Mouse (Mus musculus): Measurements from ENCODE around the gene Pnpo. TPM values are rescaled to one million over a fixed set of nuclear protein-coding genes. Genes with fewer than 3 reads are reported as not detected.

The Pnpo gene
- polyA plus RNA-seq (2014; fragmentation: Nextera tagmentation; extraction: Ambion mirVana), result 26.0 and 29.5 TPM in 2 replicates

DNA sequence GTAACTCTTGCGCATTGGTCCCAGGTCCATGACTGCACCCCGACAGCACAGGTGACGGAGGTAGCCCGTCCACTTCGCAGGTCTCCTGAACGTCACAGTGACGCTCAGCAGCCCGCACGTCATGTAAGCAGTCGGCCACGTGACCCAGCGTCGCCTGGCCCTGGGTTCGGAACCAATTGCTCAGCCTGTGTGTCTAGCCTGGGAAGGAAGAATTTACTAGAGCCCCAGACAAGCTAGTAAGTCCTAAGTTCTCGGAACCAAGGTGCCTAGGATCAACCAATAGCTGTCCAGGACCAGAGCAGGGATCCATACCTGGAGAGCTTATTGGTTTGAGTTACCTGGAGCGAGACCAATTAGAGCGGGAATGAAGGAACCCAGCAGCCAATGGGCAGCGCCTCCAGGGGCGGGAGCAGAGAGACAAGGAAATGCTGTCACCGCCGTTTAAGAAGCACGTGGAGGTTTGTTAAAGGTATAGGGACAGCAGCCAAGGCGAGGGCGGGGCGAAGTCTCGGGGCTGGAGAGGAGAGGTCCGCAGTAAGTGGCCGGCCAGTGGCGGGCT, at the start of gene Pnpo:
Gene Pnpo, minus strand, starts transcription at position 241 of the 559 bp plus-strand sequence.
- Histone ChIP-seq H3K9ac (ENCODE audit: low read depth, low read length) (peak within 1 kb of the TSS; percentile 32; the same call in 1 of the 2 replicates), H3K4me3 (ENCODE audit: low read depth, low read length) (peak within 1 kb of the TSS; percentile 45), H3K4me2 (replicated peaks; ENCODE audit: low read depth, low read length) (peak within 1 kb of the TSS; percentile 89), H3K36me3 (ENCODE audit: control insufficient read depth, insufficient read depth, low read length) (no peaks in the 10 kb centered on the region), H3K27ac (ENCODE audit: low read depth, low read length) (no peak within 1 kb of the TSS), H3K27me3 (ENCODE audit: control insufficient read depth, insufficient read depth, low read length) (no peaks in the 10 kb centered on the region), H3K4me1 (replicated peaks; ENCODE audit: control insufficient read depth, insufficient read depth, low read length) (no peaks in the 10 kb centered on the region; the same call in 1 of the 2 replicates), H3K9me3 (ENCODE audit: control insufficient read depth, low read length) (no peaks in the 10 kb centered on the region)
- DNase-seq (ENCODE audit: low spot score), result peak; percentile 86
- peak; percentile 96 for ATAC-seq (ENCODE audit: low FRiP score)
- WGBS, result 1% methylated on average over 29 of the region's 29 CpGs

DNA sequence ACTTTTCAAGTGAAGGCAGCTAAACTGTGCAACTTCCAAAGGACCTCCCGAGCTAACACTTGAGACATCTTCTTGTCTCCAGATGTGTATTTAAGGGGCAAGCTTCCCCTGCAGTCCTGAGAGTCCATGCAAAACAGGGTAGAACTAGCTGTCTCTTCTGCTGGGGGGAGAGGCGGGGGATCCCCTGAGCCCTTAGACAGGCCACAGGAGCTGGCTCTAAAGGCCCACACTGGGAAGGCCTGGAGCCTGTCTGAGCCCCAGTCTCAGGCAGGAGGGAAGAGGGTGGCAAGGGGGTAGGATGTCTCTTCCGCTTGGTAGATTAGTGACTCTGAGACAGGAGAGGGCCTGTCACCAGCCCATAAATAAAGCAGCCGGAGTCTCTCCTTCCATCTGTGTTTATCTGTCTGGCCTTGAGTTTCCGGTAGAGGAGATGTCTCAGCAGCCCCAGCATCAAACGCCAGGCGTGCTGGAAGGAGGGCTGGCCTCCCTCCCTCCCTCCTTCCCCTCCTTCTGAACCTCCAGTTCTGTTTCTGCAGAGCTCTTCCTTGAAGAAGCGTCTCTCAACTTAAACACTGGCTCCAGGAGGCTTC, 49.0 kb upstream of the Pnpo start:
- H3K9me3 ChIP-seq (ENCODE audit: control insufficient read depth, low read length), result no peaks in the 10 kb centered on the region
- H3K4me2 ChIP-seq (replicated peaks; ENCODE audit: low read depth, low read length), result no peak overlapping the region
- H3K36me3 ChIP-seq (ENCODE audit: control insufficient read depth, insufficient read depth, low read length), result no peaks in the 10 kb centered on the region
- DNase-seq (ENCODE audit: low spot score) (no peak), ATAC-seq (ENCODE audit: low FRiP score) (no peak)
- peaks cover 11% of the 10 kb centered on the region for H3K4me1 ChIP-seq (replicated peaks; ENCODE audit: control insufficient read depth, insufficient read depth, low read length)
- no peak overlapping the region for H3K27ac ChIP-seq (ENCODE audit: low read depth, low read length)
- H3K4me3 ChIP-seq (ENCODE audit: low read depth, low read length), result no peak overlapping the region
- WGBS, result 43% methylated on average over 8 of the region's 8 CpGs
- no peak overlapping the region for H3K9ac ChIP-seq (ENCODE audit: low read depth, low read length)
- H3K27me3 ChIP-seq (ENCODE audit: control insufficient read depth, insufficient read depth, low read length), result 0 out of 2 replicates have a peak, but pooled peaks cover 9% of the 10 kb centered on the region

DNA sequence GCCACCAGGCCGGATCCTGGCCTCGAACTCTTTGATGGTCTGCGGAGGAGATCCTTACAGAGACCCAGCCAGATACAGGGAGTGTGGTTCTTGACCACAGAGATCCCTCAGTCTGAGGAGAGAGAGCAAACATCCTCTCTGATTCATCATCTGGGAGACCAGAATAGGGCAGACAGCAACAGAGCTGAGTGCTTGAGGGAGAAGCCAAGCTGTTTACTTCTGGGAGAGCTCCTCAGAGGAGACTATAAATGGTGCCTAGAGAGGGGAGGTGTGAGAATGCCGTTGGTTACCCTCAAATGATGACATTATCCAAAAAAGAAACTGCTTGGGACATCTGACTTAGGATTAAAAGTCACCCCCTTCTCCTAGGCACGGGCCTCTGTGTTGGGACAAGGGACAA, 47.7 kb upstream of the Pnpo start:
- no peak overlapping the region for H3K27ac ChIP-seq (ENCODE audit: low read depth, low read length)
- H3K27me3 ChIP-seq (ENCODE audit: control insufficient read depth, insufficient read depth, low read length), result peaks cover 12% of the 10 kb centered on the region; the same call in 1 of the 2 replicates
- H3K4me1 ChIP-seq (replicated peaks; ENCODE audit: control insufficient read depth, insufficient read depth, low read length), result peaks cover 4% of the 10 kb centered on the region; the same call in 1 of the 2 replicates
- H3K9me3 ChIP-seq (ENCODE audit: control insufficient read depth, low read length), result no peaks in the 10 kb centered on the region
- H3K36me3 ChIP-seq (ENCODE audit: control insufficient read depth, insufficient read depth, low read length), result no peaks in the 10 kb centered on the region
- no peak for ATAC-seq (ENCODE audit: low FRiP score)
- 77% methylated on average over 5 of the region's 5 CpGs for WGBS
- H3K4me3 ChIP-seq (ENCODE audit: low read depth, low read length), result no peak overlapping the region
- no peak for DNase-seq (ENCODE audit: low spot score)
- H3K4me2 ChIP-seq (replicated peaks; ENCODE audit: low read depth, low read length), result no peak overlapping the region
- H3K9ac ChIP-seq (ENCODE audit: low read depth, low read length), result no peak overlapping the region

DNA sequence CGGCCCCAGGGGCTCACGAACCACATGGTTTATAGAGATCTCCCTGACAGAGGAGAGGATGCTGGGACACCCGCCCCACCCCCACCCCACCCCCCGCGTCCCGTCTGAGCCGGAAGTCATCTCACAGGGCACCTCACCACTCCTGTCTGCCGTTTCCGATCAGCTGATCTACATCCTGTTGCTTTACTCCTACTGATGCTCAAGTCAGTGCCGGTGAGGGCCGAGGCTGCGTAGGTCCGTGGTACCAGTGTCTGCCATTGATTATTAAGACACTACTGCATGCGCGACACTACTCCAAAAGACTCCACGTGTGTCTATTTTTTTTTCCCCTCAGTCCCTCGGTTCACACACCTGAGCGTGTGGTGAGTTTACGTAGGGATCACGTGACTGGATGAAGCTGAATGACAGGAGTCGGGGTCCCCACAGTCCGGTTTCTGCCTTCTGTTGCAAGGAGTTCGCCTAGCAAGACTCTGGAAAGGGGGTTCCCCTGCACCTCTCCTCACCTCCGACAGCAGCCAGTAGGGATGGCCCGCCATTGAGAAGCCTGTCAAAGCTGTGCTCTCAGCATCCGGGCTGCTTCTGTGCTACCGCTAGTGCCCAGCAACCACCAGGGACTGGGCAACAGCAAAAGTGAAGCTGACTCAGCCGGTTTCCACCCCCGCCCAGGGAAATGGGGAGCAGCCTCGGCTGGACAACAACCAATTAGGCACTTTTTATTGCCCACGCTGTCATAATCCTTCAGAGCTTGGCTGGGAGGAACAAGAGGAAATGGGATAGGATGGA, 44.3 kb upstream of the Pnpo start:
- Histone ChIP-seq H3K9ac (ENCODE audit: low read depth, low read length) (no peak overlapping the region), H3K4me3 (ENCODE audit: low read depth, low read length) (no peak overlapping the region), H3K36me3 (ENCODE audit: control insufficient read depth, insufficient read depth, low read length) (no peaks in the 10 kb centered on the region), H3K4me1 (replicated peaks; ENCODE audit: control insufficient read depth, insufficient read depth, low read length) (no peaks in the 10 kb centered on the region), H3K27ac (ENCODE audit: low read depth, low read length) (no peak overlapping the region), H3K4me2 (replicated peaks; ENCODE audit: low read depth, low read length) (peak overlapping the region; percentile 38), H3K27me3 (ENCODE audit: control insufficient read depth, insufficient read depth, low read length) (peaks cover 16% of the 10 kb centered on the region), H3K9me3 (ENCODE audit: control insufficient read depth, low read length) (no peaks in the 10 kb centered on the region)
- 9% methylated on average over 31 of the region's 31 CpGs for WGBS
- ATAC-seq (ENCODE audit: low FRiP score) (no peak), DNase-seq (ENCODE audit: low spot score) (peak; percentile 29)

DNA sequence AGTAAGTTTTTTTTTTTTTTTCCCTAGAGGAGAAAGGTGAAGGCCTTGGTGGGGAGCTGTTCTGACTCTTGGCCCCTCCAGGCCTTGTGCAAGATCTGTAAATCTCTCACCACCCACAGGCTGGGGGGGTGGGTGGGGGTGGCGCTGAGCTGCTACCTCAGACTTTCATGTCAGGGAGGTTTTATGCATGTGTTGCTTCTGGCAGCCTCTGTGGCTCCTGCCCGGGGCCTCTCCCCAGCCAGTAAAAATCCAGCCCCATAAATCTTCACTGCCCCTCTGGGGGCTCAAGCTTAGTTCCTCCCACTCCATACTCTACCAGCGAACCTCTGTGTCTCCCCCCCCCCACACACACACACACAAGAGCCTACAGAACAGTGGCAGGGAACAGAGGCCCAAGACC, 42.7 kb upstream of the Pnpo start:
- Histone ChIP-seq H3K36me3 (ENCODE audit: control insufficient read depth, insufficient read depth, low read length) (no peaks in the 10 kb centered on the region), H3K4me1 (replicated peaks; ENCODE audit: control insufficient read depth, insufficient read depth, low read length) (0 out of 2 replicates have a peak, but pooled peaks cover 2% of the 10 kb centered on the region), H3K4me2 (replicated peaks; ENCODE audit: low read depth, low read length) (no peak overlapping the region), H3K27ac (ENCODE audit: low read depth, low read length) (no peak overlapping the region), H3K4me3 (ENCODE audit: low read depth, low read length) (no peak overlapping the region), H3K27me3 (ENCODE audit: control insufficient read depth, insufficient read depth, low read length) (peaks cover 16% of the 10 kb centered on the region), H3K9me3 (ENCODE audit: control insufficient read depth, low read length) (no peaks in the 10 kb centered on the region), H3K9ac (ENCODE audit: low read depth, low read length) (no peak overlapping the region)
- WGBS, result 42% methylated on average over 3 of the region's 3 CpGs
- DNase-seq (ENCODE audit: low spot score) (no peak), ATAC-seq (ENCODE audit: low FRiP score) (no peak)

DNA sequence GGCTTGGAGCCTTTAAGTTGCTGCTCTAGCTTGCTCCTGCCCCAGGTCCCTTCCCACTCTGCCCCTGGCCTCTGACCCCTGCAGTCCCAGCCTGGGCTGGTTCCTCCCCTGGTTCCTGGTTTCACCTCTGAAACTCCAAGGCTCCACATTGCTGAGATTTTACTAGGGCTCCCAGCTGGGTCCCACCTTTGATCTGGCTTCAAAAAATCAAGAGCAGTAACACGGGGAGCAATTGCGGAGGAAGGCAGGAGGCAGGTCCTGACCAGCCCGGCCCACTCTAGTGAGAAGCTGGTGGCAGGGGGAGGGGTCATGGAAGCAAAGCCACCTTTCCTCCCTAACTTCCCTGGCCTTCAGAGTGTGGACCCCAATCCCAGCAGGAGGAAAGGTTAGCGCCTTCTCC, 41.1 kb upstream of the Pnpo start:
- H3K27me3 ChIP-seq (ENCODE audit: control insufficient read depth, insufficient read depth, low read length), result peaks cover 16% of the 10 kb centered on the region
- no peak overlapping the region for H3K4me3 ChIP-seq (ENCODE audit: low read depth, low read length)
- ATAC-seq (ENCODE audit: low FRiP score) (no peak), DNase-seq (ENCODE audit: low spot score) (no peak)
- WGBS, result 23% methylated on average over 4 of the region's 4 CpGs
- H3K4me1 ChIP-seq (replicated peaks; ENCODE audit: control insufficient read depth, insufficient read depth, low read length), result 0 out of 2 replicates have a peak, but pooled peaks cover 2% of the 10 kb centered on the region
- no peak overlapping the region for H3K27ac ChIP-seq (ENCODE audit: low read depth, low read length)
- no peaks in the 10 kb centered on the region for H3K9me3 ChIP-seq (ENCODE audit: control insufficient read depth, low read length)
- H3K4me2 ChIP-seq (replicated peaks; ENCODE audit: low read depth, low read length), result no peak overlapping the region
- H3K9ac ChIP-seq (ENCODE audit: low read depth, low read length), result no peak overlapping the region
- no peaks in the 10 kb centered on the region for H3K36me3 ChIP-seq (ENCODE audit: control insufficient read depth, insufficient read depth, low read length)

DNA sequence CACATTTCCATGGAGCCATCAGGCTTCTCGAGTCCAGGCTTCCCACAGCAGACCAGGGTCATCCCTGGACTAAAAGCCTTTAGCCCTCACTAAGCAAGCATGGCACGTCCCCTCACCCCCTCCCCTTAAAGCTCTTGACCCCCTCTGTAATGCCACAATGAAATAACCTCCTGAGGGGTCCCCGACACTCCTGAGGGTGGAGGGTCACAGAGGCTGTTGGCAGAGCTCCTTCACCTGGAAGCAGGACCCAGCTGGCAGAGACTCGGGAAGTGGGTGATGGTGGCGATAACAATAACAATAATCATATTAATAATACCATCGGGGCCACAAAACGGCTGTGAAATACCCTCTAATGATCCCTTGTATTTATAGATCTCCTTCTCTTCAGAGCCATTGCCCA, 39.1 kb upstream of the Pnpo start, which contains the start of gene Sp2:
Gene Sp2, minus strand, starts transcription at position 101 of the 400 bp plus-strand sequence.
- peak within 1 kb of the TSS; percentile 43 for H3K9ac ChIP-seq (ENCODE audit: low read depth, low read length)
- no peak for DNase-seq (ENCODE audit: low spot score)
- H3K9me3 ChIP-seq (ENCODE audit: control insufficient read depth, low read length), result no peaks in the 10 kb centered on the region
- peaks cover 5% of the 10 kb centered on the region; the same call in 1 of the 2 replicates for H3K4me1 ChIP-seq (replicated peaks; ENCODE audit: control insufficient read depth, insufficient read depth, low read length)
- no peaks in the 10 kb centered on the region for H3K36me3 ChIP-seq (ENCODE audit: control insufficient read depth, insufficient read depth, low read length)
- H3K27me3 ChIP-seq (ENCODE audit: control insufficient read depth, insufficient read depth, low read length), result peaks cover 9% of the 10 kb centered on the region
- H3K27ac ChIP-seq (ENCODE audit: low read depth, low read length), result no peak within 1 kb of the TSS
- H3K4me2 ChIP-seq (replicated peaks; ENCODE audit: low read depth, low read length), result no peak within 1 kb of the TSS
- no peak for ATAC-seq (ENCODE audit: low FRiP score)
- 77% methylated on average over 7 of the region's 7 CpGs for WGBS
- H3K4me3 ChIP-seq (ENCODE audit: low read depth, low read length), result no peak within 1 kb of the TSS

DNA sequence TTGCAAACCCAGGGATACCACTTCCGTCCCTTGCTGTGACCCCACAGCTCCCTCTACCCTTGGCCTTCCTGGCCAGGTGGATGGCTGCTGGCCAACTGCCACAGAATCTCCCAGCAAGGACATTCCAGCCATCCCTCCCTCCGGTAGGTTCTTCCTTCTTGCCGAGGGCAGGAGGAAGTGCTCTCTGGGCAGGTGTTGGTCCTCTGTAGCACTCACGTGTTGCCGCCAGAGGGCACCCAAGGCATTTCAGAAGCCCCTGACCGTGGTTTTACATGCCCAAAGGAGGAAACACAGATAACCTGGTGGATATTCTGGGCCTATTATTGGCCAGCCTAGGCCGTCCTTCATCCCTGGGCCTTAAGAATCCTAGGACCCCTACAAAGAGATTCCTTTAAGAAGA, 38.6 kb upstream of the Pnpo start:
- H3K4me3 ChIP-seq (ENCODE audit: low read depth, low read length), result no peak overlapping the region
- H3K27ac ChIP-seq (ENCODE audit: low read depth, low read length), result no peak overlapping the region
- no peak for ATAC-seq (ENCODE audit: low FRiP score)

More for the DNA sequence above, 38.6 kb upstream of the Pnpo start:
- H3K4me1 ChIP-seq (replicated peaks; ENCODE audit: control insufficient read depth, insufficient read depth, low read length), result peaks cover 5% of the 10 kb centered on the region; the same call in 1 of the 2 replicates
- H3K36me3 ChIP-seq (ENCODE audit: control insufficient read depth, insufficient read depth, low read length), result no peaks in the 10 kb centered on the region
- peaks cover 6% of the 10 kb centered on the region for H3K27me3 ChIP-seq (ENCODE audit: control insufficient read depth, insufficient read depth, low read length)
- no peak overlapping the region for H3K4me2 ChIP-seq (replicated peaks; ENCODE audit: low read depth, low read length)
- H3K9me3 ChIP-seq (ENCODE audit: control insufficient read depth, low read length), result no peaks in the 10 kb centered on the region
- peak overlapping the region; percentile 43 for H3K9ac ChIP-seq (ENCODE audit: low read depth, low read length)
- WGBS, result 4% methylated on average over 7 of the region's 7 CpGs
- DNase-seq (ENCODE audit: low spot score), result peak; percentile 88

All from hindbrain, embryonic 11.5 days (tissue).